Mouse (Mus musculus): ENCODE measurements around the gene Olfr97.

DNA sequence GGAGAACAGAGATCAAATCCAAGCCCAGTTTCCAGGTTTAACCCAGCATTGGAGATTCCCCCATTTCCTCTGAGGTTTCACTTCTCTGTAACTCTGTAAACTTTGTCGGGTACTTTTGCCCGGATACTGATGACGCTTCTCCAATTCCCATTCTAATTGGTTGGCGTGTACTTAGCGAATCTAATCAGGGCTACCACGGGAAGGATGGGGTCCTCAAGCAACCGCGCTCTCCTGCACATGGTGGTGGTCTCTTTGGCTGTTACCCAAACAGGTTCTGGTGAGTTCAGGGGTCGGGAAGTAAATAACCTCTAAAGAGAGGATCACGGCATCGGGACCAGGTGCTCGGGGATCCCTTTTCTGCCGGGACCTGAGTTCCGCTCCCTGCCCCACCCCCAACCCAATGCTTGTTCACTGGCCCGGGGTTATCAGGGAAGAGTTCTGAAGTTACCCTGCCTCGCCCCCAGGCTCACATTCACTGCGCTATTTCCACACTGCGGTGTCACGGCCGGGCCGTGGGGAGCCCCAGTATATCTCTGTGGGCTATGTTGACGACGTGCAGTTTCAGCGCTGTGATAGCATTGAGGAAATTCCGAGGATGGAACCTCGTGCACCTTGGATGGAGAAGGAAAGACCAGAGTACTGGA is 33.0 kb upstream of the Olfr97 start, which contains the start of gene H2-M3:
- no peak for TF ChIP-seq GATA2 (IDR thresholded peaks at IDR 0.05; ENCODE audit: borderline replicate concordance, low read depth, low read length)
- no peak for TF ChIP-seq CTCF (IDR thresholded peaks at IDR 0.05; ENCODE audit: low read depth, low read length)

Data from G1E (cell line).